Mouse (Mus musculus): ENCODE data around the gene Bsn. TPM values are rescaled to one million over a fixed set of nuclear protein-coding genes. Genes with fewer than 3 reads are reported as not detected.
A peak's percentile ranks its signal among the peaks of the same experiment; 100 is the strongest.

Bsn gene
- polyA plus RNA-seq, 1 experiment from 2014 or later, result 0.76 TPM

- no peak overlapping the region for H3K4me3 ChIP-seq (ENCODE audit: low read length)
- H3K36me3 ChIP-seq (ENCODE audit: control insufficient read depth, insufficient read depth, low read length), result peaks cover 40% of the 10 kb centered on the region
- H3K4me2 ChIP-seq (replicated peaks; ENCODE audit: low read depth, low read length), result no peak overlapping the region
- no peaks in the 10 kb centered on the region for H3K27me3 ChIP-seq (ENCODE audit: control insufficient read depth, insufficient read depth, low read length)
- no peak for ATAC-seq (ENCODE audit: low FRiP score, low TSS enrichment)
- no peak overlapping the region for H3K9ac ChIP-seq (ENCODE audit: low read depth, low read length)
- H3K9me3 ChIP-seq (ENCODE audit: control insufficient read depth, low read length), result no peaks in the 10 kb centered on the region
- WGBS, result 86% methylated on average over 7 of the region's 7 CpGs
- H3K4me1 ChIP-seq (ENCODE audit: control insufficient read depth, insufficient read depth, low read length), result no peaks in the 10 kb centered on the region
- H3K27ac ChIP-seq (ENCODE audit: low read depth, low read length), result no peak overlapping the region
Observed at GRCm38 (mm10) chr9:108069529-108069928, 120.7 kb downstream of the Bsn start.

- peaks cover 38% of the 10 kb centered on the region for H3K36me3 ChIP-seq (ENCODE audit: control insufficient read depth, insufficient read depth, low read length)
- no peak overlapping the region for H3K9ac ChIP-seq (ENCODE audit: low read depth, low read length)
- no peak overlapping the region for H3K4me3 ChIP-seq (ENCODE audit: low read length)
- ATAC-seq (ENCODE audit: low FRiP score, low TSS enrichment), result no peak
- WGBS, result 96% methylated on average over 9 of the region's 9 CpGs
- H3K27me3 ChIP-seq (ENCODE audit: control insufficient read depth, insufficient read depth, low read length), result no peaks in the 10 kb centered on the region
- H3K4me2 ChIP-seq (replicated peaks; ENCODE audit: low read depth, low read length), result no peak overlapping the region
- no peaks in the 10 kb centered on the region for H3K9me3 ChIP-seq (ENCODE audit: control insufficient read depth, low read length)
- H3K27ac ChIP-seq (ENCODE audit: low read depth, low read length), result no peak overlapping the region
- H3K4me1 ChIP-seq (ENCODE audit: control insufficient read depth, insufficient read depth, low read length), result no peaks in the 10 kb centered on the region
Observed at GRCm38 (mm10) chr9:108069007-108069406, 121.2 kb downstream of the Bsn start.

- H3K27ac ChIP-seq (ENCODE audit: low read depth, low read length), result no peak overlapping the region
Observed at GRCm38 (mm10) chr9:108067900-108068299, 122.3 kb downstream of the Bsn start.

GRCm38 (mm10) chr9:108067199-108067598 is 123.0 kb downstream of the Bsn start:
- no peak for ATAC-seq (ENCODE audit: low FRiP score, low TSS enrichment)
- Histone ChIP-seq H3K4me3 (ENCODE audit: low read length) (no peak overlapping the region), H3K9ac (ENCODE audit: low read depth, low read length) (no peak overlapping the region), H3K9me3 (ENCODE audit: control insufficient read depth, low read length) (no peaks in the 10 kb centered on the region), H3K27ac (ENCODE audit: low read depth, low read length) (no peak overlapping the region), H3K36me3 (ENCODE audit: control insufficient read depth, insufficient read depth, low read length) (peaks cover 56% of the 10 kb centered on the region), H3K4me1 (ENCODE audit: control insufficient read depth, insufficient read depth, low read length) (no peaks in the 10 kb centered on the region), H3K4me2 (replicated peaks; ENCODE audit: low read depth, low read length) (no peak overlapping the region), H3K27me3 (ENCODE audit: control insufficient read depth, insufficient read depth, low read length) (no peaks in the 10 kb centered on the region)
- 90% methylated on average over 7 of the region's 7 CpGs for WGBS

More at GRCm38 (mm10) chr9:108067900-108068299, 122.3 kb downstream of the Bsn start:
- Histone ChIP-seq H3K9me3 (ENCODE audit: control insufficient read depth, low read length) (no peaks in the 10 kb centered on the region), H3K36me3 (ENCODE audit: control insufficient read depth, insufficient read depth, low read length) (peaks cover 49% of the 10 kb centered on the region), H3K27me3 (ENCODE audit: control insufficient read depth, insufficient read depth, low read length) (no peaks in the 10 kb centered on the region), H3K4me1 (ENCODE audit: control insufficient read depth, insufficient read depth, low read length) (no peaks in the 10 kb centered on the region), H3K4me2 (replicated peaks; ENCODE audit: low read depth, low read length) (no peak overlapping the region), H3K4me3 (ENCODE audit: low read length) (no peak overlapping the region), H3K9ac (ENCODE audit: low read depth, low read length) (no peak overlapping the region)
- 16% methylated on average over 8 of the region's 8 CpGs for WGBS
- ATAC-seq (ENCODE audit: low FRiP score, low TSS enrichment), result peak; percentile 34; the same call in 1 of the 2 replicates

- H3K9ac ChIP-seq (ENCODE audit: low read depth, low read length), result no peak overlapping the region
- no peaks in the 10 kb centered on the region for H3K4me1 ChIP-seq (ENCODE audit: control insufficient read depth, insufficient read depth, low read length)
- H3K27me3 ChIP-seq (ENCODE audit: control insufficient read depth, insufficient read depth, low read length), result no peaks in the 10 kb centered on the region
- peaks cover 57% of the 10 kb centered on the region for H3K36me3 ChIP-seq (ENCODE audit: control insufficient read depth, insufficient read depth, low read length)
- no peaks in the 10 kb centered on the region for H3K9me3 ChIP-seq (ENCODE audit: control insufficient read depth, low read length)
- no peak overlapping the region for H3K27ac ChIP-seq (ENCODE audit: low read depth, low read length)
- WGBS, result 40% methylated on average over 5 of the region's 5 CpGs
- 0 out of 2 replicates have a peak, but pooled peaks have one; percentile 55 for ATAC-seq (ENCODE audit: low FRiP score, low TSS enrichment)
- H3K4me3 ChIP-seq (ENCODE audit: low read length), result no peak overlapping the region
- H3K4me2 ChIP-seq (replicated peaks; ENCODE audit: low read depth, low read length), result no peak overlapping the region
Observed at GRCm38 (mm10) chr9:108065491-108066011, 124.6 kb downstream of the Bsn start.

GRCm38 (mm10) chr9:108063361-108063760 is 126.8 kb downstream of the Bsn start:
- no peak for ATAC-seq (ENCODE audit: low FRiP score, low TSS enrichment)
- Histone ChIP-seq H3K4me1 (ENCODE audit: control insufficient read depth, insufficient read depth, low read length) (no peaks in the 10 kb centered on the region), H3K27me3 (ENCODE audit: control insufficient read depth, insufficient read depth, low read length) (no peaks in the 10 kb centered on the region), H3K4me2 (replicated peaks; ENCODE audit: low read depth, low read length) (no peak overlapping the region), H3K36me3 (ENCODE audit: control insufficient read depth, insufficient read depth, low read length) (peaks cover 57% of the 10 kb centered on the region), H3K4me3 (ENCODE audit: low read length) (no peak overlapping the region), H3K27ac (ENCODE audit: low read depth, low read length) (no peak overlapping the region), H3K9me3 (ENCODE audit: control insufficient read depth, low read length) (no peaks in the 10 kb centered on the region), H3K9ac (ENCODE audit: low read depth, low read length) (no peak overlapping the region)
- WGBS, result 86% methylated on average over 12 of the region's 12 CpGs

- 92% methylated on average over 3 of the region's 3 CpGs for WGBS
Observed at GRCm38 (mm10) chr9:108062142-108062541, 128.0 kb downstream of the Bsn start.

GRCm38 (mm10) chr9:108058291-108058690 is 131.9 kb downstream of the Bsn start:
- H3K9me3 ChIP-seq (ENCODE audit: control insufficient read depth, low read length), result no peaks in the 10 kb centered on the region
- H3K27ac ChIP-seq (ENCODE audit: low read depth, low read length), result no peak overlapping the region
- H3K4me1 ChIP-seq (ENCODE audit: control insufficient read depth, insufficient read depth, low read length), result peaks cover 2% of the 10 kb centered on the region; the same call in 1 of the 2 replicates
- no peak overlapping the region for H3K9ac ChIP-seq (ENCODE audit: low read depth, low read length)
- H3K4me3 ChIP-seq (ENCODE audit: low read length), result no peak overlapping the region
- peaks cover 70% of the 10 kb centered on the region for H3K36me3 ChIP-seq (ENCODE audit: control insufficient read depth, insufficient read depth, low read length)
- no peaks in the 10 kb centered on the region for H3K27me3 ChIP-seq (ENCODE audit: control insufficient read depth, insufficient read depth, low read length)
- 97% methylated on average over 9 of the region's 9 CpGs for WGBS
- no peak for ATAC-seq (ENCODE audit: low FRiP score, low TSS enrichment)
- H3K4me2 ChIP-seq (replicated peaks; ENCODE audit: low read depth, low read length), result no peak overlapping the region

More at GRCm38 (mm10) chr9:108062142-108062541, 128.0 kb downstream of the Bsn start:
- no peaks in the 10 kb centered on the region for H3K9me3 ChIP-seq (ENCODE audit: control insufficient read depth, low read length)
- H3K4me2 ChIP-seq (replicated peaks; ENCODE audit: low read depth, low read length), result no peak overlapping the region
- no peaks in the 10 kb centered on the region for H3K27me3 ChIP-seq (ENCODE audit: control insufficient read depth, insufficient read depth, low read length)
- no peak for ATAC-seq (ENCODE audit: low FRiP score, low TSS enrichment)
- H3K9ac ChIP-seq (ENCODE audit: low read depth, low read length), result no peak overlapping the region
- no peaks in the 10 kb centered on the region for H3K4me1 ChIP-seq (ENCODE audit: control insufficient read depth, insufficient read depth, low read length)
- H3K36me3 ChIP-seq (ENCODE audit: control insufficient read depth, insufficient read depth, low read length), result peaks cover 60% of the 10 kb centered on the region
- H3K27ac ChIP-seq (ENCODE audit: low read depth, low read length), result no peak overlapping the region
- no peak overlapping the region for H3K4me3 ChIP-seq (ENCODE audit: low read length)

- H3K9ac ChIP-seq (ENCODE audit: low read depth, low read length), result no peak overlapping the region
- no peak overlapping the region for H3K4me2 ChIP-seq (replicated peaks; ENCODE audit: low read depth, low read length)
- no peak overlapping the region for H3K27ac ChIP-seq (ENCODE audit: low read depth, low read length)
- ATAC-seq (ENCODE audit: low FRiP score, low TSS enrichment), result no peak
- 91% methylated on average over 5 of the region's 5 CpGs for WGBS
- peaks cover 61% of the 10 kb centered on the region for H3K36me3 ChIP-seq (ENCODE audit: control insufficient read depth, insufficient read depth, low read length)
- H3K4me1 ChIP-seq (ENCODE audit: control insufficient read depth, insufficient read depth, low read length), result peaks cover 10% of the 10 kb centered on the region; the same call in 1 of the 2 replicates
- H3K9me3 ChIP-seq (ENCODE audit: control insufficient read depth, low read length), result no peaks in the 10 kb centered on the region
- H3K4me3 ChIP-seq (ENCODE audit: low read length), result no peak overlapping the region
- H3K27me3 ChIP-seq (ENCODE audit: control insufficient read depth, insufficient read depth, low read length), result no peaks in the 10 kb centered on the region
Observed at GRCm38 (mm10) chr9:108057262-108057562, 133.0 kb downstream of the Bsn start.
